Mouse (Mus musculus) small intestine, adult 2 months (tissue): ENCODE results near the gene Tbccd1. TPM values are rescaled to one million over a fixed set of nuclear protein-coding genes. Genes with fewer than 3 reads are reported as not detected.
"Not testable (repeated sequence)": the region's sequence is repeated elsewhere in the genome, so short reads cannot be mapped to it uniquely, and the experiment has no call there.

Source experiments
- H3K27ac ChIP-seq: fragments of 200-500 bp; 2 replicates; pipeline ENCODE4 v1.5.1; 2012; ENCODE audit warnings: low read depth, low read length, control low read depth, inconsistent platforms; ENCODE audit not compliant: insufficient read depth
- H3K27me3 ChIP-seq: fragments of 200-500 bp; 2 replicates; pipeline ENCODE4 v1.6.1; 2012; ENCODE audit warnings: mild to moderate bottlenecking, moderate library complexity, low read length, inconsistent platforms; ENCODE audit not compliant: control insufficient read depth, insufficient read depth
- H3K36me3 ChIP-seq: fragments of 200-500 bp; 2 replicates; pipeline ENCODE4 v1.6.1; 2012; ENCODE audit warnings: mild to moderate bottlenecking, low read length, control low read depth, inconsistent platforms; ENCODE audit not compliant: control insufficient read depth, insufficient read depth
- H3K4me1 ChIP-seq: fragments of 200-500 bp; 2 replicates; pipeline ENCODE4 v1.6.1; 2012; ENCODE audit warnings: low read length, inconsistent platforms, mixed read lengths; ENCODE audit not compliant: control insufficient read depth, insufficient read depth, insufficient read length
- H3K4me3 ChIP-seq: fragments of 200-500 bp; 2 replicates; pipeline ENCODE4 v1.5.1; 2012; ENCODE audit warnings: low read depth, mild to moderate bottlenecking, control low read depth, inconsistent platforms, low read length, moderate library complexity
- CTCF ChIP-seq: fragments of 200-500 bp; IDR thresholded peaks from 2 replicates; pipeline ENCODE4 v1.5.1; 2012; ENCODE audit warnings: low read depth, mild to moderate bottlenecking, control low read depth, inconsistent platforms, low read length, moderate library complexity, mixed read lengths; ENCODE audit not compliant: insufficient replicate concordance, insufficient read length; ENCODE audit errors: extremely low read depth
- POLR2A ChIP-seq: fragments of 200-500 bp; IDR thresholded peaks from 2 replicates; pipeline ENCODE4 v1.6.1; 2012; ENCODE audit warnings: low read depth, mild to moderate bottlenecking, control low read depth, inconsistent platforms, low read length, moderate library complexity
- WGBS: fragments of 180-500 bp; shearing (Covaris S2); methylation state at CpG from one replicate; pipeline ENCODE4 v1.1.7; 2018; 5-methylcytosine and 5-hydroxymethylcytosine counted together
- polyA plus RNA-seq: library from polyadenylated mRNA; depleted of rRNA; stranded (reverse); fragments of >200 nt; gene quantifications from 2 replicates; pipeline ENCODE4 v1.2.3, GENCODE M21; 2012; rRNA removed

Tbccd1 gene
- polyA plus RNA-seq, 1 experiment, result 5.1 TPM

DNA sequence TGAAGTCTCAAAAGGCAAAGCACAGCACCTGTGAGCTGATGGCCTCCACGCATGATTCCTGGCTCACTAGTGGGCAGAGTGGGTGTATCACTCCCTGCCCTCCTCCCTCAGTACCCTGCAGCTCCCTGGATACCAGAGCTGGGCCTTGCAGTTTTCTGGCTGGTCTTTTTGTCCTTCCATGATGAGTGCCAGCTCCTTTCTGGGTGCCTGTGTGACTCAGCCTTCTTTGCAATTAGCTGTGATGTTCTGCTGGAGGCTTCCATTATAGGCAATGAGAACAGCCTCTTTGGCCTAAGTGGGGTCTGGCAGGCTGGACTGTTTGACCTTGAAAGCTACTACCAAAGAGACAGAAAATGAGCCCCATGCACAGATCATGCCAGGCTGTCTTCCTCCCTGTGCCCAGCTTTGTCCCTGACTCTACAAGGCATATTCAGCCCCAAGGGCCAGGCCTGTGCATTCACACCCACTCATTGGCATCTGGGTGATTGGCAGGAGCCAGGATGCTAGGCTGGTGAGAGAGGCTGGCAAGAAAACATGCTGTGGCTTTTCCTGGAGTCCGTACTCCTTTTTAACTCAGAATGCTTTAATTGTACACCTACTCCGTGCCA, 78.1 kb downstream of the Tbccd1 start:
- TF ChIP-seq CTCF (no peak), POLR2A (no peak)
- Histone ChIP-seq H3K27ac (no peak overlapping the region), H3K4me1 (no peaks in the 10 kb centered on the region), H3K36me3 (no peaks in the 10 kb centered on the region), H3K27me3 (no peaks in the 10 kb centered on the region), H3K4me3 (no peak overlapping the region)
- 88% methylated on average over 3 of the region's 3 CpGs for WGBS

DNA sequence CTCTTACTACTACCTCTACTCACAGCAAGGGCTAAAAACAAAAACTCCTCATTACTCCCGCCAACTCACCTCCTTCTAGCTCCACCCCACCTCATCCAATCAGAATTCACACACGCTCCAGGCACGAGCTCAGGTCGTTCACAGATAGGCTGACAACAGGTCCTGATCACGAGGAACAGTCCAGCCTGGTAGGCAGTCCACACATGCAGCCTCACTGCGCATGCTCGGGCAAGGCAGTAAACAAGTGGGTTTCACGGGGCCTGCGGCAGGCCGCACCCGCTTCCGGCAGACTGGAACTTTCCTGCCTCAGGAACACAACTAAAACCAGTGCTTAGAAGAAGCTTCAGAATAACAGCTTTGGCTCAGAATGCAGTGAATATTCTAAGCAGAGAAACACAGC, 79.2 kb downstream of the Tbccd1 start:
- H3K27ac ChIP-seq, H3K4me3 ChIP-seq, H3K27me3 ChIP-seq, H3K36me3 ChIP-seq, H3K4me1 ChIP-seq: not testable (repeated sequence)
- WGBS, result 89% methylated on average over 12 of the region's 12 CpGs

DNA sequence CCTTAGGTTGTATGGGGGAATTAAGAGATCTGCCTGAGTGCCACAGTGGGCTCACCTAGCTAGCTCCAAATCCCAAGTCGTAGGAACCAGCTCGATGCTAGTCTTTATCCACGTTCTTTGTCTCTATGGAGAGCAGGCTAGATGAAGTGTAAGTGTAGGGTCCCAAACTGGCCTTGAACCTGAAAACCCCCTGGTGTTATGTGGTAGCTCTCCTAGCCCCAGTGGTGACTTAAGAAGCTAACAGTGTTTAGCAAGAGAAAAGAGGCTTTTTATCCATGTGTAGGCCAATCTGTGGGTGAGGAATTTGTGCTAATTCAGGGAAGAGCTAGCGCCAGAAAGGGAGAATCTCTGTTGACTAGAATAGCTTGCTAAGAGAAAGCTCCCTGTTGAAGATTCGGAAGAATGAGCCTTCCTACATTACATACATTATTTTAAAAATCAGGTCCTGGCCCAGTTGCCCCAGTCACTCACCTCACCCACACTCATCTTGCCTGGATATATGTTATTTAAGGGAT, 81.9 kb downstream of the Tbccd1 start:
- 86% methylated on average over 5 of the region's 5 CpGs for WGBS

DNA sequence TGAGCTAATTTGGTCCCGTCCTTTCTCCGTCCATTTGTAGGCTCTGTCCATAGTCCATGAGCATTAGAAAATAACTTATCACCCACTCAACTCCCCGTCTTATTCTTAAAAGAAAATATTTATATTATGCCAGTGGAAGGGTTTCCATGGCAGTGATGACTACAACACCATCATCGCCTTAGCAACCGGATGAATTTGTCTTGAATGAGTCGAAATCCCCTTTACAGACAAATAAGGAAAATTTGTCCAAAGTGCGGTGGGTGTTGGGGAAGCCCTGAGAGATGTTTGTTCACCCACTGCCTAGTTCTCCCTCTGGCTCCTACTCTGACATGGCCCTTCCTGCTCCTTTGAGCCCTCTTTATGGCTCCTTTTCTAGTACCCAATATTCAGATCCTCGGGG, 88.8 kb downstream of the Tbccd1 start:
- no peaks in the 10 kb centered on the region for H3K36me3 ChIP-seq
- no peaks in the 10 kb centered on the region for H3K4me1 ChIP-seq
- no peaks in the 10 kb centered on the region for H3K27me3 ChIP-seq
- no peak overlapping the region for H3K27ac ChIP-seq
- TF ChIP-seq CTCF (no peak), POLR2A (no peak)
- 77% methylated on average over 8 of the region's 8 CpGs for WGBS
- no peak overlapping the region for H3K4me3 ChIP-seq

More for the DNA sequence above, 81.9 kb downstream of the Tbccd1 start:
- Histone ChIP-seq H3K27ac (no peak overlapping the region), H3K4me1 (no peaks in the 10 kb centered on the region), H3K36me3 (no peaks in the 10 kb centered on the region), H3K4me3 (no peak overlapping the region), H3K27me3 (no peaks in the 10 kb centered on the region)
- TF ChIP-seq CTCF (no peak), POLR2A (no peak)

DNA sequence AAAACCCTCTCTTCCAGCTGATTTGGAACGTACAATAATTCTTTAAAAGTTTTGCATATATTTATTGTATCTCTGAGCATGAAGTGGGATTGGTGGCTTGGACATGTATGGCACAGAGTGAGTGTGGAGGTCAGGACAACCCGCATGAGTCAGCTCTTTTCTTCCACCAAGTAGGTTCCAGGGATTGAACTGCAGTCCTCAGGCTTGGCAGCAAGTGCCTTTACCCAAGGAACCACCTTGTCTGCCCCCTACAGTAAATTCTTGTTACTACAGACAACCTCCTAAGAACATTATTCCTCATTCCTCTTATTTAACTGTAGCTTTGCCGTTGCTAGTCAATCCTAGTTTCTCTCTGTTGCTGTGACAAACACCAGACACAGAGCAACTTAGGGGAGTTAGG, 90.1 kb downstream of the Tbccd1 start:
- Histone ChIP-seq H3K27ac (no peak overlapping the region), H3K36me3 (no peaks in the 10 kb centered on the region), H3K27me3 (no peaks in the 10 kb centered on the region), H3K4me1 (no peaks in the 10 kb centered on the region), H3K4me3 (no peak overlapping the region)
- WGBS, result 83% methylated on average over 3 of the region's 3 CpGs
- no peak for TF ChIP-seq POLR2A

DNA sequence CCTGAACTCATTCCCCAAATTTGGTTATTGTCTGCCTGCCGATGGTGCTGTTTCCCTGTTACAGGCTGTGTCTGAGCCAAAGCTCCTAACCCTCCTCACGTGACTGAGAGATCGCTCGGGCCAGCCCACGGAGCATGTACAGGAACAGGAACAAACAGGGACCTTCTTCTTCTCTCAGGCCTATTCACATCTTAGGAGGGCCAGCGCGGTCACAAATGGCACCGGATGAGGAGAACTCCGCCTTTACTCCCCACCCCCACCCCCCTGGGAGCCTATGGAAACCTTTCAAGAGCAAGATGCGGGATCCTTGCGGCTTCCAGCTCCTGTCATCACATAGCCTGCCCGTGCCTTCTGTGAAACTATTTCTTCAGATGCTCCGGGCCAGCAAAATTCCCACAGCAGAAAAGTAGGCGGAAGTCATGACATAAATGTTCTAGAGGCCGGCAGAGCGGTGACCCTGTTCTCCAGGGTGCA, 90.7 kb downstream of the Tbccd1 start:
- WGBS, result 78% methylated on average over 16 of the region's 16 CpGs
- TF ChIP-seq CTCF (no peak), POLR2A (no peak)
- no peaks in the 10 kb centered on the region for H3K27me3 ChIP-seq

DNA sequence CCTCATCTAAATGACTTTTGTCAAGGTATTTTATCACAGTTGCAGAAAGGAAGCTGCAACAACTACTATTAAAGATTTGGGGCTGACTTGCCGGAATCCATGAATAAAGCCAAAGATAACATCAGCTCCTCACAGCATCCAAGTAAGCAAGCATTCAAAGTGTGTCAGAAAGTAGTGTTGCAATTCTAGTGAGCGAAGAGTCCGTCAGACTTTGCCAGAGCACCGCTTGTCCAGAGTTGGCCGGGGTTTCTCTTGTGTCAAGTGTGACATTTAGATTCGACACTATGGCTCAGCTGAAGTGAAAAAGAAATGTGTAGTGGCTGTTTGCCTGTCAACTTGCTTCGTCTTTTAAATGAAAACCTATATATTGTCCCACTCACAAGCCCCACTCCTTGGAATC, 91.9 kb downstream of the Tbccd1 start:
- H3K27me3 ChIP-seq, result no peaks in the 10 kb centered on the region
- no peak overlapping the region for H3K4me3 ChIP-seq
- WGBS, result 89% methylated on average over 7 of the region's 7 CpGs
- H3K27ac ChIP-seq, result no peak overlapping the region
- no peaks in the 10 kb centered on the region for H3K36me3 ChIP-seq
- no peak for TF ChIP-seq POLR2A
- no peak for TF ChIP-seq CTCF
- H3K4me1 ChIP-seq, result no peaks in the 10 kb centered on the region

More for the DNA sequence above, 90.7 kb downstream of the Tbccd1 start:
- Histone ChIP-seq H3K36me3 (no peaks in the 10 kb centered on the region), H3K27ac (no peak overlapping the region), H3K4me1 (no peaks in the 10 kb centered on the region), H3K4me3 (no peak overlapping the region)

Other genes with a start within 250 kb of the Tbccd1 start
- 0.18 and 0.51 TPM in 2 replicates for gene Dgkg, start 200.4 kb downstream of the Tbccd1 start, polyA plus RNA-seq
- not detected in 2 replicates for gene Crygs, start 46.1 kb downstream of the Tbccd1 start, polyA plus RNA-seq
- gene Dnajb11, start 176 bp upstream of the Tbccd1 start, polyA plus RNA-seq, result 12.1 and 19.6 TPM in 2 replicates
- 0.11 TPM in 1 of 2 replicates, not detected in the other for gene Ahsg, start 33.6 kb upstream of the Tbccd1 start, polyA plus RNA-seq
- 0.13 TPM in 1 of 2 replicates, not detected in the other for gene Fetub, start 60.7 kb upstream of the Tbccd1 start, polyA plus RNA-seq
- gene Hrg, start 93.4 kb upstream of the Tbccd1 start, polyA plus RNA-seq, result not detected in 2 replicates
- 0.19 TPM in 1 of 2 replicates, not detected in the other for gene Kng2, start 171.8 kb upstream of the Tbccd1 start, polyA plus RNA-seq
- not detected in 2 replicates for gene Kng1, start 200.2 kb upstream of the Tbccd1 start, polyA plus RNA-seq
- gene Eif4a2, start 249.8 kb upstream of the Tbccd1 start, polyA plus RNA-seq, result 9.0 and 17.2 TPM in 2 replicates